Mouse (Mus musculus): Measurements from ENCODE around the gene Mindy4. TPM values are rescaled to one million over a fixed set of nuclear protein-coding genes. Genes with fewer than 3 reads are reported as not detected.

Gene Mindy4
- polyA plus RNA-seq, 1 experiment from 2014 or later: 1.2 TPM

DNA sequence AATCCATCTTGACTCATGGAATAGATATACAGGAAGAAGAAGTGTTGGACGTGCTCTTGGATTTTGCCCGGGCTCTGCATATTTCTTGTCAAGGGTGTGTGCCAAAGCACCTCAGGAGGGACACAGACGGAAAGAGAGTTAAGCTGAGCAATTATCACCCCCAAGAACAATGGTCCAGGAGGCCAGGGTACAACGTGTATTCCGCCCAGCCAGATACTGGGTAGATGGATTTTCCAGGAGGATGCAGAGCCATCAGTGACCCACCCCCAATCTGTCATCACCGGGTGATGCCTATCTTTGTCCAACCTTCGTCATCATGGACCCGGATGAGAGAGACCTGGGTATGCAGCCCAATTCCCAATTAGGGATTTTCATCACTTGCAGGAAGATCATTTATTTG is 42.5 kb downstream of the Mindy4 start:
- no peak for ATAC-seq (ENCODE audit: low read depth)
- WGBS (ENCODE audit: insufficient replicate concordance): 73% methylated on average over 8 of the region's 8 CpGs

DNA sequence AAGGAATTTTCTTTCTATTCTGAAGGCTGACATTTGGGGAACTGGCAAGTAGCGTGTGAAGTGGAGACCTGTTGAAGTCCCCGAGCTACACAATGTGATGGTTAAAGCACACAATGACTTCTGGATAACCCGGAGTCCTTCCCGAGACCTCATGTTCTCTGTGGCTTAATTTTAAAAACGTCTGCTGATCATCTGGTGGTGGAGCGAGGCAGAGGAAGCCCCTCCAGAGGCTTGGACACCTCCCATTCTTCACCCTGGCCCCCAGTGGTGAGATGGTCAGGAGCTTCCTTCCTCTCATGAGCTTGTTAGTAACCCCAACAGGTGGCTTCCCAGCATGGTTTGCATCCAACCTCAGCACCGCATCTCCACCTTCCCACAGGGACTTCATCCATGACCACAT is 43.3 kb downstream of the Mindy4 start:
- WGBS (ENCODE audit: insufficient replicate concordance): 63% methylated on average over 7 of the region's 7 CpGs
- no peak for ATAC-seq (ENCODE audit: low read depth)
- no peaks in the 10 kb centered on the region for H3K4me1 ChIP-seq (ENCODE audit: control insufficient read depth, low read depth, low read length)

More for the DNA sequence above, 42.5 kb downstream of the Mindy4 start:
- no peaks in the 10 kb centered on the region for H3K4me1 ChIP-seq (ENCODE audit: control insufficient read depth, low read depth, low read length)
- H3K4me3 ChIP-seq (ENCODE audit: low read depth, low read length): no peak overlapping the region
- H3K36me3 ChIP-seq (ENCODE audit: control insufficient read depth, insufficient read depth): no peaks in the 10 kb centered on the region
- H3K9ac ChIP-seq (ENCODE audit: low read depth, low read length): no peak overlapping the region
- H3K9me3 ChIP-seq (replicated peaks; ENCODE audit: control insufficient read depth, low read length): no peaks in the 10 kb centered on the region
- H3K4me2 ChIP-seq (ENCODE audit: low read depth, low read length): no peak overlapping the region
- no peaks in the 10 kb centered on the region for H3K27me3 ChIP-seq (ENCODE audit: control insufficient read depth, insufficient read depth, low read depth, low read length)
- H3K27ac ChIP-seq (ENCODE audit: low read length): no peak overlapping the region

DNA sequence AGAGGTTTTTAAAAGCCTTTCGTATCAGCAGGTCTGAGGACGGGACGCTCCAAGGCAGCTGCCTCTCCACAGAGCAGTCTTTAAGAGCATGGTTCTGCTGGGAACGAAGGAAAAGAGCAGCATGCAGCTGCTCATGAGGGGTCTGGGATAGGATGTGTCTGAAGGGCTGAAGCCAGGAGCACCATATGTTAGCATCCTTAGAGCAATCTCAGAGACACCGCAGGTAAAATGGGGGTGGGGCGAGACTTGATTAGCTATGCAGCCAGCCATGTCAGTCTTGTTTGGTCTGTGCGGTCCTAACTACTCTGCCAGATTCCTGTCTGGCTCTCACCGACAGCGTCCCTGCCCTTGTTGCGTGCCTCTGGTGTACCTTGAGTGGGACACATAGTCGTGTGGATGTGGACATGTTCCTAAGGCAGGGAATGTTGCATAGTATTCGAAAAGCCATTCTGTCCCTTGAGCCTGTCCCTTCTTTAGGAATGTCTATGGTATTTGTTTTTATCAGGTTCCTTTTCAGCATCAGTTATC is 43.8 kb downstream of the Mindy4 start:
- no peaks in the 10 kb centered on the region for H3K27me3 ChIP-seq (ENCODE audit: control insufficient read depth, insufficient read depth, low read depth, low read length)
- H3K9ac ChIP-seq (ENCODE audit: low read depth, low read length): no peak overlapping the region
- no peaks in the 10 kb centered on the region for H3K9me3 ChIP-seq (replicated peaks; ENCODE audit: control insufficient read depth, low read length)
- H3K27ac ChIP-seq (ENCODE audit: low read length): no peak overlapping the region
- H3K36me3 ChIP-seq (ENCODE audit: control insufficient read depth, insufficient read depth): no peaks in the 10 kb centered on the region
- no peaks in the 10 kb centered on the region for H3K4me1 ChIP-seq (ENCODE audit: control insufficient read depth, low read depth, low read length)
- no peak overlapping the region for H3K4me2 ChIP-seq (ENCODE audit: low read depth, low read length)
- no peak overlapping the region for H3K4me3 ChIP-seq (ENCODE audit: low read depth, low read length)
- 76% methylated on average over 12 of the region's 12 CpGs for WGBS (ENCODE audit: insufficient replicate concordance)
- ATAC-seq (ENCODE audit: low read depth): no peak

More for the DNA sequence above, 43.3 kb downstream of the Mindy4 start:
- Histone ChIP-seq H3K36me3 (ENCODE audit: control insufficient read depth, insufficient read depth) (no peaks in the 10 kb centered on the region), H3K4me2 (ENCODE audit: low read depth, low read length) (no peak overlapping the region), H3K9ac (ENCODE audit: low read depth, low read length) (no peak overlapping the region), H3K27me3 (ENCODE audit: control insufficient read depth, insufficient read depth, low read depth, low read length) (no peaks in the 10 kb centered on the region), H3K9me3 (replicated peaks; ENCODE audit: control insufficient read depth, low read length) (no peaks in the 10 kb centered on the region), H3K4me3 (ENCODE audit: low read depth, low read length) (no peak overlapping the region), H3K27ac (ENCODE audit: low read length) (no peak overlapping the region)

DNA sequence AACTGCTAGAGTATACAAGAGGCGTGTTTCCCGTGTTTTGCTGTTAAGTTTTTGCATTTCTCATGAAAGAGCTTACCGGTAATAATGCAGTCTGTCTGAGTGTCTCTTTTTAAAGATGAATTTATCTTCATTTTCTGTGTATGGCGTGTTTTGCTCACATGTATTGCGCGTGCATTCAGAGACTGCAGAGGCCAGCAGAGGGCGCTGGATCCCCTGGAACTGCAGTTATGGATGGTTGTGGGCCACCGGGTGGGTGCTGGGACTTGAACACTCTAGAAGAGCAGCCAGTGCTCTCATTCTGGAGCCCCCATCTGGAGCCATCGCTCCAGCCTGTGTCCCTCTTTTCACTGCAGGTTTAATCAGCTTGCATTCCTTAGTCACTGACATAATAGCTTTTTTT is 46.1 kb downstream of the Mindy4 start:
- no peaks in the 10 kb centered on the region for H3K27me3 ChIP-seq (ENCODE audit: control insufficient read depth, insufficient read depth, low read depth, low read length)
- ATAC-seq (ENCODE audit: low read depth): no peak
- 84% methylated on average over 9 of the region's 9 CpGs for WGBS (ENCODE audit: insufficient replicate concordance)

DNA sequence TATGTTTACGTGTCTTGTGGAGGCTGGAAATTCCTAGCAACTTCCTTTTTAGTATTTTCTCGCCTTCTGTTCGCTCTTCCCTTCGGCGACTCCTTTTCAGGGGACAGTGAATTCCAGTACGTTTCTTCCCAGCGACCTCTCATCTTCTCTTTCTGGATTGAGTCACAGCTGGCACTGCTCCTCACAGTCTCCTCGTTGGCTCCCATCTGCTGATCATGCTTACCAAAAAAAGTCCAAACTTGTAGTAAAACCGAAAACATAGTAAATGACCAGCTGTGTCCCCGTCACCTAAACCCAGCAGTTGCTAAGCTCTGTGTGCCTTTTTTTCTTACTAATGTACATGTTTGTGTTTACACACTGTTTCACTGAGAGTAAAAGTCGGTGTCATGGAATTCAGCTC is 47.6 kb downstream of the Mindy4 start:
- no peak overlapping the region for H3K4me3 ChIP-seq (ENCODE audit: low read depth, low read length)
- WGBS (ENCODE audit: insufficient replicate concordance): 69% methylated on average over 11 of the region's 11 CpGs
- no peaks in the 10 kb centered on the region for H3K36me3 ChIP-seq (ENCODE audit: control insufficient read depth, insufficient read depth)
- H3K4me2 ChIP-seq (ENCODE audit: low read depth, low read length): no peak overlapping the region
- H3K27ac ChIP-seq (ENCODE audit: low read length): no peak overlapping the region
- no peaks in the 10 kb centered on the region for H3K9me3 ChIP-seq (replicated peaks; ENCODE audit: control insufficient read depth, low read length)
- H3K27me3 ChIP-seq (ENCODE audit: control insufficient read depth, insufficient read depth, low read depth, low read length): no peaks in the 10 kb centered on the region
- ATAC-seq (ENCODE audit: low read depth): no peak
- H3K9ac ChIP-seq (ENCODE audit: low read depth, low read length): no peak overlapping the region
- H3K4me1 ChIP-seq (ENCODE audit: control insufficient read depth, low read depth, low read length): no peaks in the 10 kb centered on the region

More for the DNA sequence above, 46.1 kb downstream of the Mindy4 start:
- H3K9ac ChIP-seq (ENCODE audit: low read depth, low read length): no peak overlapping the region
- no peak overlapping the region for H3K4me2 ChIP-seq (ENCODE audit: low read depth, low read length)
- no peaks in the 10 kb centered on the region for H3K9me3 ChIP-seq (replicated peaks; ENCODE audit: control insufficient read depth, low read length)
- no peaks in the 10 kb centered on the region for H3K4me1 ChIP-seq (ENCODE audit: control insufficient read depth, low read depth, low read length)
- H3K4me3 ChIP-seq (ENCODE audit: low read depth, low read length): no peak overlapping the region
- no peaks in the 10 kb centered on the region for H3K36me3 ChIP-seq (ENCODE audit: control insufficient read depth, insufficient read depth)
- H3K27ac ChIP-seq (ENCODE audit: low read length): no peak overlapping the region

DNA sequence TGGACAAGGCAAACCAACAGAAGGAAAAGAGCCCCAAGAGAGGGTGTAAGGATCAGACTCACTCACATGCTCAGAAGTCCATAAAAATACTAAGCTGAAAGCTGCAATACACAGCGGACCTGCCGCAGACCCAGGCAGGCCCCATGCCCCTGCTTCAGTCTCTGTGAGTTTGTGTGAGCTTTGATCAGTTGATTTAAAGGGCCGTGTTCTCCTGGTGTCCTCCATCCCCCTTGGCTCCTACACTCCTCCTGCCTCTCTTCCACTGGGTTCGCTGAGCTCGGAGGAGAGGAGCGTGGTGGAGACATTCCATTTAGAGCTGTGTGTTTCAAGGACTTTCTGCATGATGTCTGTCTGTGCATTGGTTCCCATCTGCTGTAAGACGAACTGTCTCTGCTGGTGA is 48.4 kb downstream of the Mindy4 start:
- no peak overlapping the region for H3K4me2 ChIP-seq (ENCODE audit: low read depth, low read length)
- ATAC-seq (ENCODE audit: low read depth): no peak
- no peaks in the 10 kb centered on the region for H3K4me1 ChIP-seq (ENCODE audit: control insufficient read depth, low read depth, low read length)
- H3K9ac ChIP-seq (ENCODE audit: low read depth, low read length): no peak overlapping the region
- no peak overlapping the region for H3K27ac ChIP-seq (ENCODE audit: low read length)
- 82% methylated on average over 7 of the region's 7 CpGs for WGBS (ENCODE audit: insufficient replicate concordance)
- no peaks in the 10 kb centered on the region for H3K9me3 ChIP-seq (replicated peaks; ENCODE audit: control insufficient read depth, low read length)
- no peaks in the 10 kb centered on the region for H3K36me3 ChIP-seq (ENCODE audit: control insufficient read depth, insufficient read depth)
- no peaks in the 10 kb centered on the region for H3K27me3 ChIP-seq (ENCODE audit: control insufficient read depth, insufficient read depth, low read depth, low read length)
- no peak overlapping the region for H3K4me3 ChIP-seq (ENCODE audit: low read depth, low read length)

DNA sequence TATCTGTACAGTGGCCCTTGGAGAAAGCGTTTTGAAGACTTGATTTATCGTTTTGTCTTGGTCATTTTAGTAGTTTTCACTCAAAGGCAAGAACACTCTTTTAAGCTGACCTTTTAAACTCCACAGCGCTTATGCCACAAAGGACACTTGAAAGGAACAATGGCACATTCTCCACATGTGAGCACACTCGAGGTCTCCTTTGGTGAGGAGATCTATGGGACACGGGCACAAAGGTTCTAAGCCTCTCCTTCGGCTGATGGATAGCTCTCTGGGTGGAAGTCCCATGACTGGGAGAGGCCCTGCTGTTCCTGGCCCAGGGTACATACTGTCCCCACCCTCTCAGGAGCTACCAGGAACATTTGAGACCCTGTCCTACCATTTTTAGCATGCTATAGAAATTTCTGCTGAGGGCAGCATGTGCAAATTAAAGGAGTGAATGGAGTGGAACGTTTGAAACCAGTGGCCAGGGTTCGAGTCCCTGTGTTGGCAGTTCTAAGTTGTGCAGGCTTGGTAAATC is 49.6 kb downstream of the Mindy4 start:
- Histone ChIP-seq H3K9me3 (replicated peaks; ENCODE audit: control insufficient read depth, low read length) (no peaks in the 10 kb centered on the region), H3K27ac (ENCODE audit: low read length) (no peak overlapping the region), H3K36me3 (ENCODE audit: control insufficient read depth, insufficient read depth) (no peaks in the 10 kb centered on the region), H3K4me2 (ENCODE audit: low read depth, low read length) (no peak overlapping the region), H3K9ac (ENCODE audit: low read depth, low read length) (no peak overlapping the region), H3K27me3 (ENCODE audit: control insufficient read depth, insufficient read depth, low read depth, low read length) (no peaks in the 10 kb centered on the region), H3K4me3 (ENCODE audit: low read depth, low read length) (no peak overlapping the region), H3K4me1 (ENCODE audit: control insufficient read depth, low read depth, low read length) (no peaks in the 10 kb centered on the region; the same call in 1 of the 2 replicates)
- no peak for ATAC-seq (ENCODE audit: low read depth)
- 74% methylated on average over 8 of the region's 8 CpGs for WGBS (ENCODE audit: insufficient replicate concordance)

DNA sequence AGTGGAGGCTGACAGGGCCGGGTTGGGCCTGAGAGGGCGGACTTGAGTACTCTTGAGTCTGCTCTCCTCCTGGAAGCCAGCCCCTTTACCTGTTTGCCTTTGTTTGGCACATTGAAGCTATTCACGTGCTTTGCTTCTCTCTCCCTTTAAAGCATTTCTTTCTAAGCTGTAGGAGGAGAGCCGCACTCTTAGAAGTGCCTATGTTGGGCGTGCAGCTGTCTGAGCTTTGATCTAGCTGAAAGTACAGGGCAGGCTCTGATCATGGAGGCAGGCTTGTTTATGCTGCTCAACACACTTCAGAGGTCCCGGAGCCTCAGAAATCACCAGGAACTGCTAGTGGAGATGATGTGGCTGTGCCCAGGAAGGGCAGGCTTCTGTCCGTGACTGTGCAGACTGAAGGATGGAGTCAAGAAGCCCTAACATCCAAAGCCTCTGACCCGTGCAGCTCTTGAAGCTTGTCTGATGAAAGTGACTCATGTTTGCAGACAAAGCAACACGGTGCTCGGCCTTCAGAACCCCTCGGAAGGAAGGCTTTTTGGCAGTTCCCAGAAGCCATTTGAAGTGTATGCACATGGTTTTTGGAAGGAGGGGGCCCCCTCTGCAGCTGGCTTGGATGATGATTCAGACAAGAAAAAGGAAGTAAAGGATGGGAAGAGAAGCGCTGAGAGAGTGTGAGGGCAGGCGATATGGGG is 53.5 kb downstream of the Mindy4 start:
- Histone ChIP-seq H3K27ac (ENCODE audit: low read length) (no peak overlapping the region), H3K27me3 (ENCODE audit: control insufficient read depth, insufficient read depth, low read depth, low read length) (no peaks in the 10 kb centered on the region), H3K4me3 (ENCODE audit: low read depth, low read length) (no peak overlapping the region), H3K9ac (ENCODE audit: low read depth, low read length) (no peak overlapping the region), H3K36me3 (ENCODE audit: control insufficient read depth, insufficient read depth) (no peaks in the 10 kb centered on the region), H3K9me3 (replicated peaks; ENCODE audit: control insufficient read depth, low read length) (no peaks in the 10 kb centered on the region), H3K4me2 (ENCODE audit: low read depth, low read length) (no peak overlapping the region), H3K4me1 (ENCODE audit: control insufficient read depth, low read depth, low read length) (peaks cover 14% of the 10 kb centered on the region)
- WGBS (ENCODE audit: insufficient replicate concordance): 51% methylated on average over 13 of the region's 13 CpGs
- no peak for ATAC-seq (ENCODE audit: low read depth)

DNA sequence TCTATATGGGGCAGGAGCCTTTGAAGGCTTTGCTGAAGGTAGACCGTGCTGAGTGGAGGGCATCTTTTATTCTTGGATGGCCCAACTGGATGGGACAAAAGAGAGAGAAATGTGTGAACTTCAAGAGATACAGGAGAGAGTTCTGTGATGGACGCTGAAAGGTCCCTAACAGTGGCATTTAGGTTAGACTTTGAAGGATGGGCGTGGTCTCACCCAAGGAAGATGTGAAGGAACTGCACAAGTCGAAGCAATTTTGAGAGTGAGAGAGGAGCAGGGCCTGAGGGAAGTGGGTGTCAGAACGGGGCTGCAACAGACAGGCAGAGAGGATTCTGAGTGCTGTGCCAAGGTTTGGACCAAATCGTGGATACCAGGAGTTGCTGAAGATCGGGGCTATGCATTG is 54.1 kb downstream of the Mindy4 start:
- H3K9ac ChIP-seq (ENCODE audit: low read depth, low read length): no peak overlapping the region
- no peaks in the 10 kb centered on the region for H3K9me3 ChIP-seq (replicated peaks; ENCODE audit: control insufficient read depth, low read length)
- H3K27me3 ChIP-seq (ENCODE audit: control insufficient read depth, insufficient read depth, low read depth, low read length): no peaks in the 10 kb centered on the region
- H3K27ac ChIP-seq (ENCODE audit: low read length): no peak overlapping the region
- H3K4me2 ChIP-seq (ENCODE audit: low read depth, low read length): no peak overlapping the region
- peaks cover 14% of the 10 kb centered on the region for H3K4me1 ChIP-seq (ENCODE audit: control insufficient read depth, low read depth, low read length)
- no peak overlapping the region for H3K4me3 ChIP-seq (ENCODE audit: low read depth, low read length)
- ATAC-seq (ENCODE audit: low read depth): no peak
- H3K36me3 ChIP-seq (ENCODE audit: control insufficient read depth, insufficient read depth): no peaks in the 10 kb centered on the region
- 46% methylated on average over 7 of the region's 7 CpGs for WGBS (ENCODE audit: insufficient replicate concordance)

Data from liver, embryonic 16.5 days (tissue).